Mouse (Mus musculus) B cell, adult 2 months (primary cell): ENCODE data around the gene Pkp3.

Source experiments
- DNase-seq, 2 experiments: peaks; one replicate each; pipeline ENCODE4 v3.0.0; 2022

The Pkp3 gene

DNA sequence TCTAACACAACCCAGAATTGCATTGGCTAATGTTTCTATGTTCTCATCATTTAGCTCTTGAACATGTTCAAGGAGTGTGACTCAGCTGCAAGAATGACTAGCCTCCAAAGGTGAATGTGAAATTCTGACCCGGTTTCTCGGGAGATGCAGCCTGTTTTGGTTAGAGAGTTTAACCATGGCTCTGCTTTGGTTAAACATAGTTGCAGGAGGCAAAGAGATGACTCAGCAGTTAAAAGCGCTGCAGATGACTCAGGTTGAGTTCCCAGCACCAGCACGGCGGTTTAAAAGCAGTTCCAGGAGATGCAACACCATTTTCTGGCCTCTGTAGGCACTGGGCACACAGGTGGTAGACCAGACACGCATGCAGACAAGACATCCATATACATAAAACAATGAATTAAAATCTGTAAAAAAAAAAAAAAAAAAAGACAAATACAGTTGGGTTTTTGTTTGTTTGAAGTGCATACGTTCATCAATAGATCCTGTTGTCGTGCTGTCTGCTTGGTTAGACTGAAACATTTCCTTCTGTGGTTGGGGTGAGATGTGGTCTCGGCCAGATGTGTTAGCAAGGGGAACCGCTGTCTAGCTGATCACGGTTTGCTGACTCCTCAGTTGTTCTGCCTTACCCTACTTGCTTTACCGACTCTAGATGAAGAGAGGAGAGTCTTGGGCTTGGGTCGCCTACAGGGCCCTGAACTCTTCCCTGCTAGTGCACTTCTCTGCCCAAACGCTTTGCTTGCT is 19.2 kb upstream of the Pkp3 start:
- no peak for DNase-seq

DNA sequence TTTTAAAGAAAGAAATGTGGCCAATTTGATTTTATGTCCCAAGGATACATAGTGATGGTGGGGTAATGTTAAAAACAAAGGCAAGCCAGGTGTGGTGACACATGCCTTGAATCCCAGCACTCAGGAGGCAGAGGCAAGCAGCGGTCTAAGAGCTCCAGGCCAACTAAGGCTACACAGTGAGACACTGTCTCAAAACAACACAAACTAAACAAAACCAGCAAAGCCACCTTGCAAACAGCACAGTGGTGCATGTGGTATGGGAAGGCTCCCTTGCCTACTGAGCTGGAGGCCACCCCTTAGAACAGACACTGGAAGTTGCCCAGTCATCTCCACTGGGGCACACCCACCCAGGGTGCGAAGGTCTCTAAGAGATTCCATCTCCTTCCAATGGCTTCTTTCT is 18.1 kb upstream of the Pkp3 start:
- DNase-seq, result no peak

DNA sequence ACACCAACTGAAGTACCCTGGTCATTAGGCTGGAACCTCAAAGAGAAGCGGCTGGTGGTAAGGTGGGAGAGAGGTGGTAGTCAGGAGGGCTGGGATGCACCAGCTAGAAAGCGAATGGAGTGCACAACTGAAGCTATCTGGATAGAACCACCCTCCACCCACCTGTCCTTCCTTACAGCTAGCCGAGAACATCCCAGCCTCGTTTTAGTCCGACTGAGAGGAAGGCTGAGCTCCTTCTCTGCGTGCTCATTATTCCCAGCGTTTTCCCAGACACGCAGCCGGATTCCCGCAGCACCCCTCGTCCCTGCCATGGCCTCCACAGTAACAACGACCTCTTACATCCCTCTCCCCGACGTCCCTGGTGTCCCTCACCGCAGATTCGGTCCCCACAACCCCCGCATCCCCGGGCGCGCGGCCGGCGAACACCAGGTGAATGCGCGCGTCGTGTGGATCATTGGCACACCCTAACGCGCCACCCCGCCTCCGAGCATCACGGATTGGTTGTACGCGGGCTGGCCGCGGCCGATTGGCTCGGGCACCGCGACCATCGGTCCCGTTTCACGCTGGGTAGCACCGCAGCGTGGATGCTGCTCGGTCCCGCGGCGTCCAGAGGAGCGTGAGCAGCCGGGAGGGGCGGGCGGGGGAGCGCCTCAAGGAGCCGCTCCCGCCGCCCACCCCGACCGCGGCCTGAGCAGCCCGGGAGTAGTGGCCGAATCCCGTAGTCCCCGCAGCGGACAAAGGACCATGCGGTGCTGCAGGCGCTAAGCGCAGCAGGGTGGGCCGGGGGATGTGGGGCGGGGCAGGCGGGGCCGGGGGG is 17.4 kb upstream of the Pkp3 start, which contains the start of gene B4galnt4:
Gene B4galnt4 (plus strand): TSS at position 679 of the 817 bp plus-strand sequence.
- DNase-seq, result no peak

DNA sequence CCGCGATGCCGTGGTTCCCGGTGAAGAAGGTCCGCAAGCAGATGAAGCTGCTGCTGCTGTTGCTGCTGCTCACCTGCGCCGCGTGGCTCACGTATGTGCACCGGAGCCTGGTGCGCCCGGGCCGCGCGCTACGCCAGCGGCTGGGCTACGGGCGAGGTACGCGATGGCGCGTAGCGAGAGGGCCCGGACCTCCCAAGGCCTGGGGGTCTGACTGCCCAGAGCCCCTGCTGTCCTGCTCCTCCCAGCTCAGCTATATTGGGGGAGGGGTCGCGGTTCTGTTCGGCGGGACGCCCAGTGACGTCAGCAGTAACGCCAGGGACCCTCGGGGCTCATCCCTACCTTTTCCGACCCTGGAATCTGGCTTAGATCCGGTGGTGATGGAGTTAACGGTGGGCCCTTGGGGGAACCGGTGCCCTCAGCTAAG is 16.7 kb upstream of the Pkp3 start:
- no peak for DNase-seq

DNA sequence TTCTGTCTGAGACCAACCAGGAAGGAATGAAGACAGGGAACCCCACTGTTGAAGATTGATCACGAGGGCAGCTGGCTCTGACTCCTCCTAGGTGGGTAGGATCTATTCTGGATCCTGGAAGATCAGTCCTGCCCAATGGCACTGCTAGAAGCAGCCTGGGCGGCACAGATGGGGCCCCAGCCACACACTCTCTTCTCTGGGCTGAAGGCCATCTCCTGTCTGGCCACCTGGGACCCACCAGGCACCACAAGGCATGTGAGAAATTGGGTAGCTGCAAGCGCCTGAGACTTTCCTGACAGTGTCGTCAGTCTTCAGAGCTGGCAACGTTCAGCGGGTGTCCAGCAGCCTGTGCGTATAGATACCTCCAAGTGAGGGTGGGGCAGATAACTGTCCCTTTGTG is 15.5 kb upstream of the Pkp3 start:
- DNase-seq, result no peak

DNA sequence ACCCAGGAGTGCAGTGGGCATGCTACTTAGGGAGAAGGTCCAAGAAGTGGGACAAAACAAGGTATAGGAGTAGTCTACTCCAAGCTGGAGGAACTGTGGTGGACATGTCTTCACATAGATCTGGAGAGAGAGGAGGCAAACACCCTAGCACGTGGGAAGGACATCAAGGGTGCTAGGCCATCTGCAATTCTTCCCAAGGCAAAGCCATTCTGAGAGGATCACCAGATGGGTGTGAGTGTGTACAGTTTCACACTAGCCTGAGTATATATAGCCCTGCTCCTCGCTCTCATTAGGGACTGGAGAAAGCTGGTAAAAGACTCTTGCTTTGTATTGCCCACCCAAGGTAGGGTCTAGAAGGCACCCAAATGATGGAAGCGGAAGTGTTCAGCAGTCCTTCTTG is 14.7 kb upstream of the Pkp3 start:
- DNase-seq, result no peak

DNA sequence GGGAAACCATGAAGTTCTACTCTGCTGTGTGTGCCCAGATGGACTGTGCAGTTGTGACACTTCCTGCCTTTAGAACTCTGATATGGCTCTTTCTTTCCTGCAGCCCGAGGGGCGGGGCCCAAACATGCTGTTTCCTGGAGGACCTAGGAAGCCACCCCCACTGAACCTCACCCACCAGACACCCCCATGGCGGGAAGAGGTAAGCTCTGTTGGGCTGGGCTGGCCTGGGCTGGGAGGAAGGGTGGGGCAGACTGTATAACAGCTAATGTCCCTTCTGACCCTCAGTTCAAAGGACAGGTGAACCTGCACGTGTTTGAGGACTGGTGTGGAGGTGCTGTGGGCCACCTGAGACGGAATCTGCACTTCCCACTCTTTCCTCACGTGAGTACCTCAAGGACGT is 13.8 kb upstream of the Pkp3 start:
- DNase-seq, result no peak

DNA sequence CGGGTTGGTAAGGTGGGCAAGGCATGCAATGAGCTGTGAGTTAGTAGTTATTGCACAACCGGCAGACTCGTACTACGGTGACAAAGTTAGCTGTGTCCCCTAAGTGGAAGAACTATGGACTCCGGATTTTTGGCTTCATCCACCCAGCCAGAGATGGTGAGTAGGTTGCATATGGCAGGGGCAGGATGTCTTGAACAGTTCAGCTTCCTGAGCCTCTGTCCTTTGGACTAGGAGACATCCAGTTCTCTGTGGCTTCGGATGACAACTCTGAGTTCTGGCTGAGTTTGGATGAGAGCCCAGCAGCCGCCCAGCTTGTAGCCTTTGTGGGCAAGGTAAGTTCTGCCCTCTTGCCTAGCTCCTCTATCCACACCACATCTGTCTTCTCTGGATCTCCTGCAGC is 13.4 kb upstream of the Pkp3 start:
- DNase-seq, result no peak

DNA sequence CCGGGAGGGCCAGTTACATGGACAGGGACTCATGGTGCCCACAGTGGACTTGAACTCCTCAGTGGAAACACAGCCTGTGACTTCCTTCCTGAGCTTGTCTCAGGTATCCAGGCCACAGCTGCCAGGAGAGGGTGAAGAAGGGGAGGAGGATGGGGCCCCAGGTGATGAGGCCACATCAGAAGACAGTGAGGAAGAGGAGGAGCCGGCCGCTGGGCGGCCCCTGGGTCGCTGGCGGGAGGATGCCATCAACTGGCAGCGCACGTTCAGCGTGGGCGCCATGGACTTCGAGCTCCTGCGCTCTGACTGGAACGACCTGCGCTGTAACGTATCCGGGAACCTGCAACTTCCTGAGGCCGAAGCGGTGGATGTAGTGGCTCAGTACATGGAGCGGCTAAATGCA is 9.7 kb upstream of the Pkp3 start:
- no peak for DNase-seq

DNA sequence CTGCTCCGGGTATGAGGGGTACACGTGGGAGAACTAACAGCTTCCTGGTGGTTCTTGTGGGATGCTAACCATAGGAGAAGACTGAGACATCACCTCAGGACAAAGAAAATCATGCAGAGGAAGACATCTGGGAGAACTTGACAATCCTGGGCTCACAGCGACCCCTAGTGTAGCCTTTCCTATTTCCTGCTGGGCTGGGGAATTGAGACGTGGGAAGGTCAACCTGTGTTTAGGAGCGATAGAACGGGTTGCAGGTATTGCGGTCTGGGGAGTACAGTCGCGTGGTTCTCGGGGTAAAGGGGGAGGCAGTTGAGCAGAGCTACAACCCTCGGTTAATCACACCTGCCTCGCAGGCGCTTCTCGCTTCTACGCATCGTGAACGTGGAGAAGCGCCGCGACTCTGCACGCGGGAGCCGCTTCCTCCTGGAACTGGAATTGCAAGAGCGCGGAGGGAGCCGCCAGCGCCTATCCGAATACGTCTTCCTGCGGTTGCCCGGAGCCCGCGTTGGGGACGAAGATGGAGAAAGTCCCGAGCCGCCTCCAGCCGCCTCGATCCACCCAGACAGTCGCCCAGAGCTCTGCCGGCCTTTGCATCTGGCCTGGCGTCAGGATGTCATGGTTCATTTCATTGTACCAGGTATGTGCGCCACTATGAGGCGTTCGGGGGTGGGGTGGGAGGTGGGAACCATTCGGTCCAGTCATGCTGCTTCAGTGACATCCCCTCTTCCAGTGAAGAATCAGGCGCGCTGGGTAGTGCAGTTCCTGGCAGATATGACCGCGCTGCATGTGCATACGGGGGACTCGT is 7.8 kb upstream of the Pkp3 start:
- peak; percentile 49 to 55 for DNase-seq

DNA sequence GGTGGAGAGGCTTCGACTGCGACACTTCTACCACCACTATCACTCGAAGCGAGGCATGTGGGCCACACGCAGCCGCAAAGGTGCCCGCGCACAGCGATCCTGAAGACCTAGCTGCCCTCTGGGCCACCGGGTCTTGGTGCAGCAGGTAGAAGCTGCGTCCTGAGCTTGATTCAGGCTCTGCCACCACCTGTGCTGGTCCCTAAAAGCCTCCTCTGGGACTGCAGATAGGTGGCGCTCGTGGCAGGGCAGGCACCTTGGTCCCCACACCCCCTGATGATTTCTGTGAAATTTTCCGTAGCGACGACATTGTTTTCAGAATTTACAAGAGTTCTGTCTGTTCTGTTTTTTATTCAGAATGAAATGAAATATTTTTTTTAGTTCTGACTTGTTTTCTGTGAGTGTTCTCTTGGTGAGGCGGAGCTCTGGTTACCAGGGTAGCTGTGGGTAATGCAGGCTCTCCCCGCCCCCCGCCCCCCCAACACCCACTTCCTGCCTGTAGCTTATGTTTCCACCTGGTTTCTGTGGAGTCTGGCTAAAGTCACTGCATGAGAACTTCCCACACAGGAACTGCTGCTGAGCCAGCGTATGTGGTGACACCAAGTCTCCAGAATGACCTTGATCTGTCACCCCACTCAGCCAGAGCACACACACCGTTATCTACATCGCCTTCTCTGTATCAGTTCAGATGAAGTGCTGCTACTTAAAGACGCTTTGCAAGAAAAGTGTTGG is 5.8 kb upstream of the Pkp3 start:
- peak; percentile 69 for DNase-seq

DNA sequence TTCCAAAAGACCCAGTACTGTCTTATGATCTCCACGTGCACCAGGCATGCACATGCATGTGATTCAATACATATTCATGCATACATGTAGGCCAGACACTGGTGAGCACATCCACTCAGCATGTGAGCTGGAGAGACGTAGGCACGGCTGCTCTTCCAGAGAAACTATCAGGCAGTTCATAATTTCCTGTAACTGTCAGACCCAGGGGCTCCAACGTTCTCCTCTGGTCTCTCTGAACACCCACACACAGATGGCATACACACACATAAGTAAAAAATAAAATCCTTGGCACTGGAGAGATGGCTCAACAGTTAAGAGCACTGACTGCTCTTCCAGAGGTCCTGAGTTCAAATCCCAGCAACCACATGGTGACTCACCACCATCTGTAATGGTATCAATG is 4.2 kb upstream of the Pkp3 start:
- DNase-seq, result no peak

DNA sequence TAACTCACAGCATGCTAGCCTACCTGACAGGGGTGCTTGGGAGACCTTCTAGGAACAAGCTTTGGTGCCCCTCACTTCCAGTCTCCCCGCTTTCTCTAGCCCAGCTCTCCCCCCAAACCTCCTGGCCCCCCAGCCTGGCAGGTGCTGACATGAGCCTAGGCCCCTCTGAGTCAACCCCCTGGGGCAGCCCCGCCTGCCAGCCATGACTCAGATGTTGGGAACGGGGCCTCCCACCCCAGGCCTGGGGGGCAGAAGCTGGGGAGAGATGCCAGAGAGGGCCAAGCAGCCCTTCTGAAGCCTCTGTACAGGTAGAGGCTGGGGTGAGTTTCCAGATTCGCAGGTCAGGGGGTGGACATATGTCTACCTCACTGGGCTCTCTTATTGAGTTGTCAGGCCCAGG is 858 bp downstream of the Pkp3 start:
- no peak for DNase-seq

DNA sequence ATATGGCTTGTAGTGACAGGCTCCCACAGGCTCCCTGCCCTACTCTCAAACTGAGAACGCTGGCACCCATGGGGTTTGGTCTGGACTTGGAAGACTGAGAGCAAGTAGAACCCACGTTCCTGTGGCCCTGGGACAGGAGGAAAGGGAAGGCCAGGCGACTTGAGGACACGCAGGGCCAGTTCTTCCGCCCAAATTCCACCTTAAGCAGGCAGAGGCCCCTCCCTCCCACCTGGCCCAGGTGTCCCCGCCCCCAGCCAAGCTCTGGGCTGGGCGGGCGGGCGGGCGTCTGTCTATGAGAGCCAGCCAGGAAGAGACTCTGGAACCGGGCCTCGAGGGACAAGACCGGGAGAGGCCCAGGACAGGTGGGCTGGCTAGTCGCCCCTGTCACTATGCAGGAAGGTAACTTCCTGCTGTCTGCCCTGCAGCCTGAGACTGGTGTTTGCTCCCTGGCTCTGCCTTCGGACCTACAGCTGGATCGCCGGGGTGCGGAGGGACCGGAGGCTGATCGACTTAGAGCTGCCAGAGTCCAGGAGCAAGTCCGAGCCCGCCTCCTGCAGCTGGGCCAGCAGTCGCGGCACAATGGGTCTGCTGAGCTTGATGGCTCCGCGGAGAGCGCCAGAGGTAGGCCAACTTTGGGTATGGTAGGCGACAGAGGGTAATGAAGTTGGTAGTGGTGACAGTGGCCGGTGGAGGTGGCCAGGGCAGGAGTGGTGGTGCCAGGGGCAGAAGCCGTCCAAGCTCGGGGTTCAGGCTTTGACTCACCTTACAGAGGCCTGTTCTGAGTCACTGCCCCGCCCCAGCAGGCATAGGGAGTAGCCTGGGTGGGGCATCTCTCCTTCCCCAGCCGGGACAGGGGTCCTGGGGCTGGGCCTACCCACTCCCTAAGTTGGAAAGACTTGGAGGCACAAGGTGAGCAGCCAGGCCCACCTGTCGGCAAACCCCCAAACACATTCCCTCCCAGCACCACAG is 1.7 kb downstream of the Pkp3 start:
- DNase-seq, result no peak

DNA sequence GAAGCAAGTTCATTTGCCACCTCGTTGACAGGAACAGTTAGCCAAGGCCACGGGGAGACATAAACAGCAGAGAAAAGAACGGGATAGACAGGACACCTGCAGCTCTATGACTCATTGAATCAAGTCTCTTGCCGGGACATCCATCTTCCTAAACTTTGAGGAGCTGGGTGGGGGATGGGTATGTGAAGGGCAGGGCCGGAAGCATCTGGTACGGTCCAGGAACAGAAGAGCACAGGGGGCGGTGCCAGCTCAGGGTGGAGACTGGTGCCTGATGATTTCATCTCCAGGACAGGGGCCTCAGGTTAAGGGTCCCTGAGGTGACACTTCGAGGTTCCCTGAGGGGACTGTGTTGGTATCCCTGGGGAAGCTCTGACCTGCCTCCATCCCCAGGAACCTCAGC is 9.9 kb downstream of the Pkp3 start:
- DNase-seq, result peak; percentile 55

DNA sequence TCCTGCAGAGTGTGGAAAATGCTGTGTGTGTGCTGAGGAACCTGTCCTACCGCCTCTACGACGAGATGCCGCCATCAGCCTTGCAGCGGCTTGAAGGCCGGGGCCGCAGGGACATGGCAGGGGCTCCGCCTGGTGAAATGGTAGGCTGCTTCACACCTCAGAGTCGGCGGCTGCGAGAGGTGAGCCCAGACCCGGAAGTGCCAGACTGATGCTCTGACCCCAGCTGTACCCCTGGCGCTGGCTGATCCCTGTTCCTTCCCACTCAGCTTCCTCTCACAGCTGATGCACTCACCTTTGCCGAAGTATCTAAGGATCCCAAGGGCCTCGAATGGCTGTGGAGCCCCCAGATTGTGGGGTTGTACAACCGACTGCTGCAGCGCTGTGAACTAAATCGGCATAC is 10.5 kb downstream of the Pkp3 start:
- peak; percentile 23 to 42 for DNase-seq

DNA sequence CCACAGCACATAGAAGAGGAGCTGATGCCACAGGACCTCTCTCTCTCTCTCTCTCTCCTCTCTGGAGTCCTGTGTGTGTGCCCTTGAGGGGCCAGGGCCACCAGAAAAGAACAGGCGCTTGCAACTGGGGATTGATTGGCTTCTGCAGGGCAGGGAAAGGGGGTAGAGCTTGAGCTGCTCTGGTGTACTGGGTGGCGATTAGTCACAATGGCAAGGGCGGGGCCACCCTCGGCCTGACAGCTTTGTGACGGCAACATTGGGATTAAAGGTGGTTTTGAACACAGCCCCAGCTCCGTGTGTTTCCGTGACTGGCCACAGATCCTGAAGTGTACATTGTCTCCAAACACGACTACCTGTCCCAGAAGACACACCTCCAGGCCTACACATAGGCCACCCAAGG is 12.2 kb downstream of the Pkp3 start:
- DNase-seq, result no peak

DNA sequence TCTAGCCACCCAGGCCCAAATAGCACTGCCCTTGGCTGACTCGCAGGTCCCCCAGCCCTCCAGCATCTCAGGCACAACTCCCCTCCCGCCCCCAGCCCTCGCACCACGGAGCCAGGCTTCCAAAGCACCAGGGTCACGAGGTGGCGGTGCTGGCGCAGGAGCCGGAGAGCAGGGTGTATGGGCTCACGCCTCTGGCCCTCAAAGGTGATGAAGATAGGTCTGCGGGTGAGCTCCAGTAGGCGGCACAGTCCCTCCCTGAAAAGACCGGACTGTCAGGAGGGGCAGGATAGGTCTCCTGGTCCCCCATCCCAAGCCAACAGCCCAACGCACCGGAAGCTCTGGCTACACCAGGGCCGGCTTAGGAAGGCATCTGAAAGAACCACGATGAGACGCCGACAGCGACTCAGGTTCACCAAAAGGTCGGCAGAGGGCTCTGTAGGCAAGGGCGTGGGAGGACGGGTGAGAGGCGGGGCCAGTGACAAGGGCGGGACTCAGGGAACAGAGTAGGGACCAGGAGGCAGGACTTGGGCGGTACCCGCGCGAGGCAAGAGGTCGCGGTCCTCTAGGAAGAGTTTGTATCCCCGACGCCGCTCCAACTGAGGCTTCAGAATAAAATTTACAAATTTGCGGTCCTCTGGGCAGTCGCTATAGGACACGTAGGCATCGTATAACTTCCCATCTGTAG is 14.2 kb downstream of the Pkp3 start:
- peak; percentile 85 for DNase-seq

DNA sequence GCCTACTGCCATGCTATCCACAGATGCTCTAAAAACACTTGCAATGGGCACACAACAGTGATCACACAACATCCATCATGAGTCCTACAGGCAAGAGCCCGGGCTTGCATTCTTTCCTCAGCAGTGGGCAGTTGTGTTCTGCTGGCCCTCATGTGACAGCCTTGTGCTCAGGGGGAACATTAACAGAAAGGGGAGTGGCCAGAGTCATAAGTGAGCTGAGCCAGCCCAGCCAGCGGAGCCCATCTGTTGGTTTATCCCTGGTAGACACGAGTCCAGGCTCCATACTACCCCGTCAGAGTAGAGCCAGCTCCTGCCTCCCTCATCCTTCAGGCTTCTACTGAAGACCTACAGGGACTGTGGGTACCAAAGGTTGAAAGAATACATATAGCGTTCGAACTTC is 15.9 kb downstream of the Pkp3 start:
- DNase-seq, result no peak

DNA sequence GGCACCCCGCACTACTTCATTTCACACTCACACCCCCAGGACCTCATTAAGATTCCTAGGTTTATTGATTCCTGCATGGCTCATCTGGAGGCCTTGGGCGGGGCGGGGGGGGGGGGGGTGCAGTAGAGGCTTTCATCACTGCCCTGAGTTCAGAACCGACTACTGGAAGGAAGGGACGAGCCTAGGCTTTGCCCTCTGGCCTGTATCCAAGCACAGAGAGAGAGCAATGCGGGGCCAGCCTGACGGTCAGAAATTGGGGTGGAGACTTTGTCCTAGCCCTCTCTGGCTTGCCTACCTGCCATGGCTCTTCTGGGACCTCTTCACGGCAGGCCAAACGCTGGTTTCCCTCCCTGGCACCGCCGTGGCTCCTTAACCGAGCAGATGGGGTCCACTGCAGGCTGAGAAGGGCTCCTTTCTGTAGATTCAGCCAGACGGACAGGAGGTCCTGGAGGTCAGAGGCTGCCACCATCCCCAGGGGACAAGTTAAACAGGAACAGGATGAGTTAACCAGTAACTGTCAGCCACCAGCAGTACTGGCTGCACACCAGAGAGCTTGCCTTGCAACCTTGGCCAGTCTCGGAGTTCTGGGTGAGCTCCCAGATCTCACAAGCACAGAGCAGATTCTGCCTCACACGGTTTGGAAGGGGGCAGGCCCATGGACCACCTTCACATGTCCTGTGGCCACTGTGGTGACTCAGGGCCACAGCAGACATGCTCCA is 16.6 kb downstream of the Pkp3 start:
- no peak for DNase-seq
